Mouse (Mus musculus) midbrain, embryonic 13.5 days (tissue): ENCODE results near the gene Gga2. TPM values are rescaled to one million over a fixed set of nuclear protein-coding genes. Genes with fewer than 3 reads are reported as not detected.
A peak's percentile ranks its signal among the peaks of the same experiment; 100 is the strongest.

ENCODE experiments used
- ATAC-seq: fragments of 200-750 bp; cut with Nextera tagmentation; 2 replicates; pipeline ENCODE4 v1.8.0; 2017; ENCODE audit warnings: mild to moderate bottlenecking, moderate TSS enrichment, moderate library complexity
- H3K27ac ChIP-seq: fragments of 300-500 bp; sonication (generic); 2 replicates; pipeline ENCODE4 v1.5.1; 2015; ENCODE audit warnings: inconsistent platforms, mild to moderate bottlenecking, moderate library complexity
- H3K27me3 ChIP-seq: fragments of 300-500 bp; sonication (generic); 2 replicates; pipeline ENCODE4 v1.6.1; 2015; ENCODE audit warnings: mild to moderate bottlenecking, inconsistent platforms
- H3K36me3 ChIP-seq: fragments of 300-500 bp; sonication (generic); 2 replicates; pipeline ENCODE4 v1.6.1; 2015; ENCODE audit warnings: mild to moderate bottlenecking, inconsistent platforms
- H3K4me1 ChIP-seq: fragments of 300-500 bp; sonication (generic); replicated peaks from 2 replicates; pipeline ENCODE4 v1.6.1; 2015; ENCODE audit warnings: inconsistent platforms
- H3K4me2 ChIP-seq: fragments of 300-500 bp; sonication (generic); replicated peaks from 2 replicates; pipeline ENCODE4 v1.6.1; 2015; ENCODE audit warnings: moderate library complexity, mild to moderate bottlenecking, inconsistent platforms
- H3K4me3 ChIP-seq: fragments of 300-500 bp; sonication (generic); replicated peaks from 2 replicates; pipeline ENCODE4 v1.5.1; 2015; ENCODE audit warnings: mild to moderate bottlenecking, inconsistent platforms
- H3K9ac ChIP-seq: fragments of 300-500 bp; sonication (generic); replicated peaks from 2 replicates; pipeline ENCODE4 v1.6.1; 2015; ENCODE audit warnings: mild to moderate bottlenecking, inconsistent platforms
- H3K9me3 ChIP-seq: fragments of 300-500 bp; sonication (generic); 2 replicates; pipeline ENCODE4 v1.6.1; 2016; ENCODE audit warnings: mild to moderate bottlenecking, inconsistent platforms
- WGBS: fragments of 180-500 bp; shearing (Covaris S2); methylation state at CpG from one replicate; pipeline ENCODE4 v1.1.7; 2015; 5-methylcytosine and 5-hydroxymethylcytosine counted together
- polyA plus RNA-seq: library from polyadenylated mRNA; unstranded; fragments of >200 nt; fragmentation: Nextera tagmentation; extraction: Ambion mirVana; gene quantifications from 2 replicates; pipeline ENCODE4 v1.2.1, GENCODE M21; 2015

Gene Gga2
- polyA plus RNA-seq, 1 experiment from 2014 or later, result 58.0 TPM

DNA sequence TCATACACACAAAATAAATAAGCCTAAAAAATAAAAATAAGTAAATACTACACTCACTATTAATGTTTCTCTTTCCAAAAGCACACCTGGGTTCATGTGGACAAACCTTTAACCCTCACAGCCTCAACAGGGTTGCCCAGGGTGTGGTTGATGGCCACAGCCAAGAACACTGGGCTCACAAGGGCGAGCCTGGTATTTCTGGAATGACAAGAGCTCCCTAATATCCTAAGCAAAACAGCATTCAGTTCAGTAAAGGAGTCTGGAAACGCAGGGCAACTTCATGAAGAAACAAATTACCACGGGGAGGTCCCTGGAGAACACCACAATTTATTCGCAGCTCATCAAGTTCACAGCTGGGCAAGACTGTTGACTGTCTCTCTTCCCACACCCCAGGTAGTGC lies 73.5 kb downstream of the Gga2 start:
- no peak overlapping the region for H3K9ac ChIP-seq
- no peaks in the 10 kb centered on the region for H3K4me1 ChIP-seq
- no peak for ATAC-seq
- H3K4me2 ChIP-seq, result no peak overlapping the region
- no peaks in the 10 kb centered on the region for H3K9me3 ChIP-seq
- peaks cover 32% of the 10 kb centered on the region for H3K36me3 ChIP-seq
- H3K27ac ChIP-seq, result no peak overlapping the region
- 80% methylated on average over 4 of the region's 4 CpGs for WGBS
- no peaks in the 10 kb centered on the region for H3K27me3 ChIP-seq
- no peak overlapping the region for H3K4me3 ChIP-seq

DNA sequence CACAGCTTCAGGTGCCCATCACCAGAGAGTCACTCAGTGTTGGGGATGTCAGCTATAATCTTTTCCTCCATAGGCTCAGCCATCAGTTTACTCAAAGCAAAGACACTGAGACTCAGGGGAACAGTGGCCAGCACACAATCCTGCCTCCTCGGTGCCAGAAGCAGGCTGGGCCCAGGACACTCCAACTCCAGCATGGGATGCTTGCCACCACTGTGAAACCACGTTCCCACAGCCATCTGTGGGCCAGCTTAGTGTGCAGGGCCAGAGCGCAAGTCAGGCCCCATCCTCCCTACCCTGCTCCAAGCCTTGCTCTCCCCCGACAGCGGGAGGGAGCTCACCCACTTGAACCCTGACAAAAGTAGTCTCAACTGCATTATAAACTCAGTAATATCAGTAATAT lies 74.8 kb downstream of the Gga2 start:
- H3K9me3 ChIP-seq, result no peaks in the 10 kb centered on the region
- WGBS, result 88% methylated on average over 5 of the region's 5 CpGs
- no peak overlapping the region for H3K9ac ChIP-seq
- no peak for ATAC-seq
- H3K4me3 ChIP-seq, result no peak overlapping the region
- H3K4me1 ChIP-seq, result no peaks in the 10 kb centered on the region
- H3K27me3 ChIP-seq, result no peaks in the 10 kb centered on the region
- no peak overlapping the region for H3K4me2 ChIP-seq
- no peak overlapping the region for H3K27ac ChIP-seq
- H3K36me3 ChIP-seq, result peaks cover 39% of the 10 kb centered on the region

DNA sequence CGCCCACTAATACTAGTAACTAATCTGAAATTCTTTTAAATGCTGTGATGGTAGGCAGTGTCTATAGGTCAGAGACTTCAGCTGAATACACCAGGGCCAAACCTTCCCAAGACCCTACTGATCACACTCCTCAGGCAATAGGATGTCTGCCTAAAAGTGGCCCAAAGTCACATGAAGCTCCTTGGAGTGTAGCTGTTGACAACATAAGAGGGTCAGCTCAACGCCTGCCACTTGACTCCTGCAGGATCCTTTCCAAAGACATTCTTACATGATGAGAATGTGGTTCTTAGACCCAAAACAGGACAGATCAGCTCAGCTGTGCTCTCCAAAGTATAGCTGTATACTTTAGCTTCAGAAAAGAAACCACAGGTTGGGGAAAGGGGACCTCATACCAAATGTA lies 78.7 kb downstream of the Gga2 start:
- Histone ChIP-seq H3K36me3 (peaks cover 17% of the 10 kb centered on the region), H3K4me2 (no peak overlapping the region), H3K27me3 (no peaks in the 10 kb centered on the region), H3K4me1 (peaks cover 22% of the 10 kb centered on the region), H3K27ac (no peak overlapping the region), H3K9me3 (no peaks in the 10 kb centered on the region), H3K4me3 (no peak overlapping the region), H3K9ac (no peak overlapping the region)
- 95% methylated on average over 2 of the region's 2 CpGs for WGBS
- ATAC-seq, result no peak

DNA sequence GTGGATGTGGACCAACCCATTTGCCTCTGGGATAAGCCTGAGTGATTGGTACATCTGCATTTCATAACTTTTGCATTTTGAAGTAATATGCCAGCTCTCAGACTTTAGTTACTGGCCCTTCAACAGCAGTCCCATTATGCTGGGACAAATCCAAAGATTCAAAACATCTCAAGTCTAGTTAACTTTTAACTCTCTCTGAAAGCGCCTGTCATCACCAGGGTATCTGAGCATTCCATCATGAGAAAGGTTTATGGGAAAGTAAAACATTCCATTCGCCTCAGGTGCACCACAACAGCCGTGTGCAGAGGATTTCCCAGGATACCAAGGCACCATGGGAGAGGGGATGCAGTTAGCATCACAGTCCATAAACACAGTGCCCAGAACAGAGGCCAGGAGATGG lies 79.4 kb downstream of the Gga2 start:
- H3K27me3 ChIP-seq, result no peaks in the 10 kb centered on the region
- no peaks in the 10 kb centered on the region for H3K9me3 ChIP-seq
- no peak overlapping the region for H3K4me3 ChIP-seq
- H3K27ac ChIP-seq, result no peak overlapping the region
- no peak for ATAC-seq
- H3K4me2 ChIP-seq, result no peak overlapping the region
- H3K4me1 ChIP-seq, result peaks cover 26% of the 10 kb centered on the region
- peaks cover 18% of the 10 kb centered on the region for H3K36me3 ChIP-seq
- WGBS, result 94% methylated on average over 3 of the region's 3 CpGs
- no peak overlapping the region for H3K9ac ChIP-seq

DNA sequence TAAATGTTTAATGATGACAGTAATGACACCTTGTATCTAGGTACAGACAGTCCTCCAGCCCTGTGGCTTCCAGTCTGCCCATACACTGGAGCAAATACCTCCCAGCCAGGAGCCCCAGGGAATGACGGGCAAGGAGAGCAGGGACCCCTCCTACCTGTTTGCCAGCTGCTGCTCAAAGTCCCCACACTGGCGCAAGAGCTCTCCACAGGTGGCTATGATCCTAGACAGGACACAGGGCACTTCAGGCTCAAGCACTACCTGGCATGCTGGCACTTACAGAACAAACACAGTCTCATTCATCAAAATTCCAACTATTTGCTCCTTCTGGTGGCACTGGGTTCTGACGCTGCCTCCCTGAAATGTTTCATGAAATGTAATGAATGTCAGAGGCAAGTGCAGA lies 80.0 kb downstream of the Gga2 start:
- Histone ChIP-seq H3K4me3 (no peak overlapping the region), H3K27me3 (no peaks in the 10 kb centered on the region), H3K36me3 (peaks cover 24% of the 10 kb centered on the region), H3K9me3 (no peaks in the 10 kb centered on the region), H3K4me2 (no peak overlapping the region), H3K9ac (no peak overlapping the region), H3K27ac (no peak overlapping the region), H3K4me1 (peaks cover 26% of the 10 kb centered on the region)
- 94% methylated on average over 3 of the region's 3 CpGs for WGBS
- no peak for ATAC-seq

DNA sequence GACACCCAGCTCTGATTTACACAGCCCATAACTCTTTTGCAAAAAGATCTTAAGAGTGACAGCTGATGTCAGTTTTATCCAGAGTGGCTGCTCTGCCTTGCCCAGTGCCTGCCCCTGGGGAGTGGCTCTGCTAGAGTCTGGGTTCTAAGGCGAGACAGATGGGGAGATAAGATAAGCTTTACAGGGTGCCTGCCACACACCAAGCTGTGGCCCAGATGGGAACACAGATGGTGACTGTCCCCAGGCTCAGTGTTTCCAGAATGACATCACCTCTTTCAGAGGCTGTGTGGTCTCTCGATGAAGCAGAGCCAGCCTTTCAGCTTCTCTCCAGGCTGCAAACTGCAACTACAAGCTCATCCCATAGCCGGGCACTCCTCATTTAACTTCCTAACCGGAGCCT lies 81.3 kb downstream of the Gga2 start:
- peaks cover 26% of the 10 kb centered on the region for H3K4me1 ChIP-seq
- H3K9me3 ChIP-seq, result no peaks in the 10 kb centered on the region
- 0 out of 2 replicates have a peak overlapping the region, but pooled peaks have one; percentile 12 for H3K27ac ChIP-seq
- ATAC-seq, result peak; percentile 83
- WGBS, result 39% methylated on average over 4 of the region's 4 CpGs
- no peaks in the 10 kb centered on the region for H3K27me3 ChIP-seq
- H3K9ac ChIP-seq, result no peak overlapping the region
- no peak overlapping the region for H3K4me3 ChIP-seq
- H3K4me2 ChIP-seq, result no peak overlapping the region
- H3K36me3 ChIP-seq, result peaks cover 32% of the 10 kb centered on the region

DNA sequence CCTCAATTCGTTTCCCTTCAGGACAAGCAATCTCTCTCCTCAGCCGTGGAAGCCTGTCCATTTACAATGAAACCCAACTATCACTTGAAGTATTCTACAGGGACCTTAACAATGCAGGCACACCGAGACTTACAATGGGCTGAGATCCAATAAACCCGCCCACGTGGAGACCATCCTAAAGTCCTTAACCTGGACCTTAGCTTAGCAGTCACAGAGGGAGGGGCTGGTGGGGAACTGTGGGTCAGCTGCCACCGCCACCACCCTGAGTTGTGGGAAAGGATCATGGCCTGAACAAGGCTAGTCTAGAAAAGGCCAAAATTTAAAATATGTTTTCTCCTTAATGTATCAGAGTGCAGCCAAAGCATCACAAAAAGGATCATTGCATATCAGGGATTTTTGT lies 81.8 kb downstream of the Gga2 start:
- no peak for ATAC-seq
- 51% methylated on average over 6 of the region's 6 CpGs for WGBS
- no peak overlapping the region for H3K4me3 ChIP-seq
- no peaks in the 10 kb centered on the region for H3K27me3 ChIP-seq
- H3K4me2 ChIP-seq, result no peak overlapping the region
- peaks cover 26% of the 10 kb centered on the region for H3K4me1 ChIP-seq
- peaks cover 32% of the 10 kb centered on the region for H3K36me3 ChIP-seq
- no peak overlapping the region for H3K27ac ChIP-seq
- no peak overlapping the region for H3K9ac ChIP-seq
- no peaks in the 10 kb centered on the region for H3K9me3 ChIP-seq

DNA sequence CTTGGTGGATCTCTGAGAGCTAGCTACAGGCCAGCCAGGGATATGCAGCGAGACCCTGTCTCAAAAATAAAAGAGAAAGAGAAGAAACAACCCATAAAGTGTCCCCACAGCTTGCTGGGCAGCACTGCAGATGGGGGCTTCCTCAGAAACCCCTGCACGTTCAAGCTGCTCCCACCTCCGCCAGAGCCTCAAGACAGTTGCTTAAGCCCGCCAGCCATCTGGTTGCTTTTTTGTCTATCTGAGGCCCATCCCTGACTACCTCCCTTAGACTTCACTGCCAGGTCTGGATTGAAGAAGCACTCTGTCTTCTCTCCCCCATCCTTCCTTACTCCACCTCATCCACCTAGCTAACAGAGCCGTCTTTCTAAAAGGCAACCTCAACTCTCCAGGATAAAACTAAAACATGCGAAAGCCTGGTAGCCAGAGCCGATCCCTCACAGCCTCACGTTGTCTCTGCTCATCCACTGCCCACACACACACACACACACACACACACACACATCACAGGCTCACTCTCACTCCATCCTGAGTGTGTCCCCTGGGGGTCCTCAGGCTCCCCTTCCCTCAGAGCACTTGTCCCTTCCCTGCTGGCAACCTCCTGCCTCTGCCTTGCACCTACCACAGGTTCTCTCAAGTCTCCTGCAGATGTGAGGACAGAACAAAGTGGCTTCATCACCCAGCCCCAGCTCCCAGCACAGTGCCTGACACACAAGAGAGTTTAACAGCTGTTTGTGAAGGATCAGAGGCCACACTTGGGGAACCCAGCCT lies 82.7 kb downstream of the Gga2 start:
- Histone ChIP-seq H3K9ac (no peak overlapping the region), H3K36me3 (peaks cover 28% of the 10 kb centered on the region), H3K27me3 (no peaks in the 10 kb centered on the region), H3K4me2 (no peak overlapping the region), H3K9me3 (no peaks in the 10 kb centered on the region), H3K4me3 (no peak overlapping the region), H3K4me1 (peaks cover 26% of the 10 kb centered on the region), H3K27ac (no peak overlapping the region)
- no peak for ATAC-seq
- 77% methylated on average over 8 of the region's 8 CpGs for WGBS

DNA sequence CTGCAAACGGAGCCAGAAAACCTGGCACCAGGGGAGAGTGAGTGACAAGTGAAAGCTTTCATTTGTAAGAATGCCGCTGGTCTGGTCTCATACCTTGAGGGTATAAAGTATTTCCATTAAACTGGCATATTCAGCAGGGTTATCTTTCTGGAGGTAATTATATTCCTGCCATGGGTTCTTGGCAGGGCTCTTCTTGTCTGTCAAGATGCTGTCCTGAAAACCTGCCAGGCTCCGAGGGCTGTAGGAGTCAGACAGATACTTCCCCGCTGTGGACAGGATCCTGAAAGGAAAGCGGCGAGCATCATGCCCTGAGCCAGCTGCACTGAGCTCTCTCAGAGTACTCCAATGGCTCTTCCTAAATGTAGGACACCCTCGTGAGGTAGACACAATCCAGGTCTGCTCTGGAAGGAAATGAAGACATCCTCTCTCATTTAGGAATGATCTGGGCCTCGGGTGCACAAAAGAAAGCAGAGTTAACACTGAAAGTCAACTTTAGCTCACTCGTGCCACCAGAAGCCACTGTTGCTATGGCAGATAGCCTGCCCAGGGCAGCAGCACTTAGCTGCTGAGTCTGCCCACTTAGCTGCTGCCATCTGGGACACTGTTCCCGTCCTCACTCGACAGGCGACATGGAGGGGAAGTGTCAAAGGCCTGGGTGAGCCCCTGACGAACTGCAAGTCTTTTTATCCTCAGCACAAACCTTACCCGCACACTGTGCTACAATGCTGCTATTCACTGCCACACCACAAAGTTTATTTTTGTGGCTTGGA lies 84.0 kb downstream of the Gga2 start:
- Histone ChIP-seq H3K4me1 (peaks cover 26% of the 10 kb centered on the region), H3K4me2 (no peak overlapping the region), H3K27me3 (no peaks in the 10 kb centered on the region), H3K9ac (0 out of 2 replicates have a peak overlapping the region, but pooled peaks have one; percentile 26), H3K9me3 (no peaks in the 10 kb centered on the region), H3K27ac (no peak overlapping the region), H3K4me3 (no peak overlapping the region), H3K36me3 (peaks cover 22% of the 10 kb centered on the region)
- whole genome bisulfite sequencing, result 76% methylated on average over 14 of the region's 14 CpGs
- no peak for ATAC-seq

Other genes with a start within 250 kb of the Gga2 start
- gene Scnn1b, start 156.2 kb downstream of the Gga2 start, polyA plus RNA-seq, result not detected in 2 replicates
- gene Cog7, start 39.5 kb downstream of the Gga2 start, polyA plus RNA-seq, result 20.6 TPM in 2 replicates
- gene Ubfd1, start 46.0 kb upstream of the Gga2 start, polyA plus RNA-seq, result 69.5 and 74.8 TPM in 2 replicates
- gene Ears2, start 46.0 kb upstream of the Gga2 start, polyA plus RNA-seq, result 10.4 and 10.7 TPM in 2 replicates
- gene Ndufab1, start 80.7 kb upstream of the Gga2 start, polyA plus RNA-seq, result 635 and 660 TPM in 2 replicates
- gene Palb2, start 111.8 kb upstream of the Gga2 start, polyA plus RNA-seq, result 9.0 and 9.1 TPM in 2 replicates
- gene Dctn5, start 111.8 kb upstream of the Gga2 start, polyA plus RNA-seq, result 156 and 163 TPM in 2 replicates
- gene Plk1, start 138.2 kb upstream of the Gga2 start, polyA plus RNA-seq, result 54.5 and 55.2 TPM in 2 replicates
- 0.78 and 1.1 TPM in 2 replicates for gene Ern2, start 165.0 kb upstream of the Gga2 start, polyA plus RNA-seq
- 1.2 and 1.5 TPM in 2 replicates for gene Chp2, start 198.3 kb upstream of the Gga2 start, polyA plus RNA-seq